Mouse (Mus musculus) E14TG2a.4 (cell line): Measurements from ENCODE around the gene Ift20.

Source experiments
- H3K27me3 ChIP-seq: 2 replicates; pipeline ENCODE4 v1.6.1; 2014; ENCODE audit warnings: low read length, control low read depth; ENCODE audit not compliant: insufficient read depth
- H3K36me3 ChIP-seq: 2 replicates; pipeline ENCODE4 v1.6.1; 2014; ENCODE audit warnings: low read length, control low read depth; ENCODE audit not compliant: insufficient read depth
- H3K4me1 ChIP-seq: replicated peaks from 2 replicates; pipeline ENCODE4 v1.6.1; 2014; ENCODE audit warnings: low read depth, low read length, control low read depth
- H3K4me3 ChIP-seq: replicated peaks from 2 replicates; pipeline ENCODE4 v1.5.1; 2014; ENCODE audit warnings: mild to moderate bottlenecking, low read length
- H3K9me3 ChIP-seq: 2 replicates; pipeline ENCODE4 v1.6.1; 2014; ENCODE audit warnings: low read length, control low read depth
- CTCF ChIP-seq: conservative IDR thresholded peaks from 2 replicates; pipeline ENCODE4 v1.5.1; 2014; ENCODE audit warnings: low read length
- NANOG ChIP-seq: IDR thresholded peaks from 2 replicates; pipeline ENCODE4 v1.6.1; 2014; ENCODE audit warnings: borderline replicate concordance, low read length, mixed read lengths
- POU5F1 ChIP-seq: IDR thresholded peaks from 2 replicates; pipeline ENCODE4 v1.6.1; 2014; ENCODE audit warnings: low read length, borderline replicate concordance

Ift20 gene

GRCm38 (mm10) chr11:78536080-78536689, at the start of gene Ift20, which contains the start of gene Tnfaip1:
Ift20 (plus strand) TSS chr11:78536361.
Tnfaip1 (minus strand) TSS chr11:78536332.
- TF ChIP-seq NANOG (no peak), POU5F1 (no peak), CTCF (no peak)
- peaks cover 40% of the 10 kb centered on the region for H3K36me3 ChIP-seq
- peaks cover 59% of the 10 kb centered on the region for H3K4me1 ChIP-seq
- no peaks in the 10 kb centered on the region for H3K27me3 ChIP-seq
- H3K9me3 ChIP-seq, result no peaks in the 10 kb centered on the region
- H3K4me3 ChIP-seq, result peak within 1 kb of the TSS; percentile 97

DNA sequence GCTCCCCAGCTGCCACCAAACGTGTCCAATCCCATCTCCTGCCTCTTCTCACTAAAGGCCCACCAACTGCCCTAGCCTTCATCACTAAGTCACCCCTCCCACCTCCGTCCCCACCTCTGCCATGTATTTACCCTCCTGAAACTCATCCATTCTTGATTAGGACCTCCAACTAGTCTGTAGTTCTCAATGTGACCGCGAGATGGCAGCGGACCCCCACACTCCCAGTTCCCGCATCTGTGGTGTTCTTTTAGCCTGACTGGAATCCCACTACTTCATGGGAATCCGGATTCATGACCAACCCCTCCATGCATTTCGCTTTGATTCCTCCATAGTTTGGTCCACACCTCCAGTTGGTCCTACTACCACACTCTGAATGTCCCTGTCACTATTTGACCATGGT, 48.0 kb upstream of the Ift20 start:
- TF ChIP-seq POU5F1 (no peak), CTCF (peak; percentile 84), NANOG (no peak)
- peak overlapping the region; percentile 74 for H3K4me3 ChIP-seq
- no peaks in the 10 kb centered on the region for H3K36me3 ChIP-seq
- H3K9me3 ChIP-seq, result no peaks in the 10 kb centered on the region
- peaks cover 86% of the 10 kb centered on the region for H3K27me3 ChIP-seq
- peaks cover 33% of the 10 kb centered on the region for H3K4me1 ChIP-seq

GRCm38 (mm10) chr11:78490781-78491241, 45.4 kb upstream of the Ift20 start:
- TF ChIP-seq POU5F1, result no peak
- H3K4me3 ChIP-seq, result peak overlapping the region; percentile 74
- H3K27me3 ChIP-seq, result peaks cover 87% of the 10 kb centered on the region
- H3K4me1 ChIP-seq, result peaks cover 25% of the 10 kb centered on the region
- H3K36me3 ChIP-seq, result no peaks in the 10 kb centered on the region
- H3K9me3 ChIP-seq, result no peaks in the 10 kb centered on the region

GRCm38 (mm10) chr11:78495904-78496303, 40.3 kb upstream of the Ift20 start:
- Histone ChIP-seq H3K27me3 (peaks cover 77% of the 10 kb centered on the region), H3K9me3 (no peaks in the 10 kb centered on the region), H3K36me3 (no peaks in the 10 kb centered on the region), H3K4me1 (peaks cover 29% of the 10 kb centered on the region), H3K4me3 (no peak overlapping the region)
- no peak for TF ChIP-seq NANOG
- TF ChIP-seq CTCF, result no peak
- TF ChIP-seq POU5F1, result no peak

GRCm38 (mm10) chr11:78497071-78497541, 39.1 kb upstream of the Ift20 start:
- Histone ChIP-seq H3K4me3 (peak overlapping the region; percentile 85), H3K27me3 (peaks cover 76% of the 10 kb centered on the region), H3K36me3 (no peaks in the 10 kb centered on the region), H3K9me3 (no peaks in the 10 kb centered on the region), H3K4me1 (peaks cover 31% of the 10 kb centered on the region)
- TF ChIP-seq NANOG, result no peak
- no peak for TF ChIP-seq CTCF
- TF ChIP-seq POU5F1, result no peak

- Histone ChIP-seq H3K27me3 (peaks cover 73% of the 10 kb centered on the region), H3K36me3 (no peaks in the 10 kb centered on the region), H3K4me3 (peak within 1 kb of the TSS; percentile 85), H3K4me1 (peaks cover 36% of the 10 kb centered on the region), H3K9me3 (no peaks in the 10 kb centered on the region)
- TF ChIP-seq CTCF (no peak), POU5F1 (no peak), NANOG (no peak)
These were observed 38.3 kb upstream of the Ift20 start, which contains the start of gene Sarm1 for GRCm38 (mm10) chr11:78497544-78498522. Sarm1 (minus strand) TSS chr11:78497754.

GRCm38 (mm10) chr11:78499004-78499403, 37.2 kb upstream of the Ift20 start, which contains the start of gene Vtn:
Vtn (plus strand) TSS chr11:78499091.
- Histone ChIP-seq H3K4me1 (peaks cover 42% of the 10 kb centered on the region), H3K27me3 (peaks cover 67% of the 10 kb centered on the region), H3K4me3 (peak within 1 kb of the TSS; percentile 85), H3K36me3 (peaks cover 8% of the 10 kb centered on the region; the same call in 1 of the 2 replicates), H3K9me3 (no peaks in the 10 kb centered on the region)
- TF ChIP-seq POU5F1 (no peak), CTCF (no peak), NANOG (no peak)

GRCm38 (mm10) chr11:78499543-78499942, 36.6 kb upstream of the Ift20 start:
- H3K27me3 ChIP-seq, result peaks cover 62% of the 10 kb centered on the region
- TF ChIP-seq CTCF (no peak), POU5F1 (no peak), NANOG (no peak)
- peaks cover 14% of the 10 kb centered on the region; the same call in 1 of the 2 replicates for H3K36me3 ChIP-seq
- no peaks in the 10 kb centered on the region for H3K9me3 ChIP-seq
- H3K4me1 ChIP-seq, result peaks cover 42% of the 10 kb centered on the region
- no peak overlapping the region for H3K4me3 ChIP-seq
